8 mouse cellular contexts compared by ENCODE assay signal in the genomic region with DNA sequence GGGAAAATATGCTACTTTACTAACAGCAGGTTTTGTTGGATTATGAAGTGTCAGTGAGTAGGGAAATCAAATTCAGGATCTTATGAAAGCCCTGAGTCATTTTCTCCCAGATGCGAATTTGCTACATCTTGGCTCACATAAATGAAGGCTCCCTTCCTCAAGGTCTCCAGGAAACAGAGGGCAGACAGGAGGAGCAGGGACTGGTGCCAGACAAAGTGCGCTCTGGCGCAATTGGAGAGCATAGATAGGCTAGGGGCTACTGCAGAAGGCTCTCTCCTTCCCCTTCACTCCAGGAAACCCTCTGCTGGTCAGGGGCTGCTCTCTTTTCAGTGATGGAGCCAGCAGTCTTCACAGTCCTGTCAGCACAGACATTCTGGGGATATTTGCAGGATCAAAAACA.
DNase-seq lines count a peak whose midpoint lies in the region; ATAC-seq lines count a peak whose summit lies in the region.

No protein-coding gene starts in this region.

- WGBS in embryonic facial prominence, embryonic 13.5 days: 36% methylated on average over 3 of the region's 3 CpGs
- 44% methylated on average over 3 of the region's 3 CpGs for WGBS in embryonic facial prominence, embryonic 10.5 days
- 39% methylated on average over 3 of the region's 3 CpGs for WGBS in limb, embryonic 13.5 days

- no peaks in the 10 kb centered on the region for H3K36me3 ChIP-seq in embryonic facial prominence, embryonic 13.5 days
- no peaks in the 10 kb centered on the region for H3K36me3 ChIP-seq in embryonic facial prominence, embryonic 10.5 days (replicated peaks)
- no peaks in the 10 kb centered on the region for H3K36me3 ChIP-seq in limb, embryonic 13.5 days

- H3K27me3 ChIP-seq in embryonic facial prominence, embryonic 13.5 days: no peaks in the 10 kb centered on the region; the same call in 1 of the 2 replicates
- H3K27me3 ChIP-seq in embryonic facial prominence, embryonic 10.5 days (replicated peaks; ENCODE audit: low read depth, poor library complexity, severe bottlenecking): peaks cover 32% of the 10 kb centered on the region
- peaks cover 10% of the 10 kb centered on the region; the same call in 1 of the 2 replicates for H3K27me3 ChIP-seq in limb, embryonic 13.5 days

- H3K27ac ChIP-seq in embryonic facial prominence, embryonic 13.5 days: peak overlapping the region; percentile 83; the same call in 1 of the 2 replicates
- H3K27ac ChIP-seq in embryonic facial prominence, embryonic 10.5 days (replicated peaks): no peak overlapping the region
- no peak overlapping the region for H3K27ac ChIP-seq in limb, embryonic 13.5 days

- no peak for ATAC-seq in embryonic facial prominence, embryonic 13.5 days (ENCODE audit: insufficient number of reproducible peaks, insufficient read depth, low FRiP score, low TSS enrichment, low read depth)
- ATAC-seq in limb, embryonic 13.5 days (ENCODE audit: low FRiP score, low read depth): no peak

- no peak for DNase-seq in embryonic facial prominence, embryonic 10.5 days (ENCODE audit: low spot score)
- DNase-seq in right cerebral cortex, adult 18-20 months: peak; percentile 17
- no peak for DNase-seq in right cerebral cortex, postnatal 25 days
- no peak for DNase-seq in neural tube, embryonic 10.5 days (ENCODE audit: extremely low spot score, low spot score)
- no peak for DNase-seq in frontal cortex, postnatal 14 days (ENCODE audit: low spot score in 2 of 2)
- DNase-seq in thymus, postnatal 14 days: no peak

- H3K9ac ChIP-seq in embryonic facial prominence, embryonic 13.5 days: no peak overlapping the region
- no peak overlapping the region for H3K9ac ChIP-seq in limb, embryonic 13.5 days

- peaks cover 23% of the 10 kb centered on the region for H3K4me1 ChIP-seq in embryonic facial prominence, embryonic 13.5 days
- peaks cover 26% of the 10 kb centered on the region for H3K4me1 ChIP-seq in embryonic facial prominence, embryonic 10.5 days
- H3K4me1 ChIP-seq in limb, embryonic 13.5 days: peaks cover 24% of the 10 kb centered on the region

- no peak overlapping the region for H3K4me3 ChIP-seq in embryonic facial prominence, embryonic 13.5 days
- no peak overlapping the region for H3K4me3 ChIP-seq in embryonic facial prominence, embryonic 10.5 days
- no peak overlapping the region for H3K4me3 ChIP-seq in limb, embryonic 13.5 days

- H3K4me2 ChIP-seq in embryonic facial prominence, embryonic 13.5 days: peak overlapping the region; percentile 80; the same call in 1 of the 2 replicates
- peak overlapping the region; percentile 77; the same call in 1 of the 2 replicates for H3K4me2 ChIP-seq in limb, embryonic 13.5 days (replicated peaks)

- H3K9me3 ChIP-seq in embryonic facial prominence, embryonic 13.5 days: no peaks in the 10 kb centered on the region
- H3K9me3 ChIP-seq in embryonic facial prominence, embryonic 10.5 days: no peaks in the 10 kb centered on the region
- no peaks in the 10 kb centered on the region for H3K9me3 ChIP-seq in limb, embryonic 13.5 days
